Mouse (Mus musculus) forebrain, embryonic 16.5 days (tissue): ENCODE data around the gene Cmc1. TPM values are rescaled to one million over a fixed set of nuclear protein-coding genes. Genes with fewer than 3 reads are reported as not detected.

ENCODE experiments used
- ATAC-seq: fragments of 200-750 bp; cut with Nextera tagmentation; 2 replicates; pipeline ENCODE4 v1.8.0; 2017; ENCODE audit warnings: mild to moderate bottlenecking, moderate library complexity
- H3K27ac ChIP-seq: fragments of 300-500 bp; sonication (generic); 2 replicates; pipeline ENCODE4 v1.5.1; 2014; ENCODE audit warnings: low read length, control low read depth
- H3K27me3 ChIP-seq: fragments of 300-500 bp; sonication (generic); replicated peaks from 2 replicates; pipeline ENCODE4 v1.6.1; 2014; ENCODE audit warnings: low read length; ENCODE audit not compliant: control insufficient read depth, insufficient read depth
- H3K36me3 ChIP-seq: fragments of 300-500 bp; sonication (generic); 2 replicates; pipeline ENCODE4 v1.6.1; 2014; ENCODE audit not compliant: control insufficient read depth, insufficient read depth
- H3K4me1 ChIP-seq: fragments of 300-500 bp; sonication (generic); replicated peaks from 2 replicates; pipeline ENCODE4 v1.6.1; 2014; ENCODE audit warnings: low read length; ENCODE audit not compliant: control insufficient read depth, insufficient read depth
- H3K4me2 ChIP-seq: fragments of 300-500 bp; sonication (generic); 2 replicates; pipeline ENCODE4 v1.6.1; 2014; ENCODE audit warnings: mild to moderate bottlenecking, low read length, control low read depth
- H3K4me3 ChIP-seq: fragments of 300-500 bp; sonication (generic); replicated peaks from 2 replicates; pipeline ENCODE4 v1.5.1; 2014; ENCODE audit warnings: mild to moderate bottlenecking, low read length, control low read depth
- H3K9ac ChIP-seq: fragments of 300-500 bp; sonication (generic); replicated peaks from 2 replicates; pipeline ENCODE4 v1.6.1; 2014; ENCODE audit warnings: low read depth, low read length, control low read depth
- H3K9me3 ChIP-seq: fragments of 300-500 bp; sonication (generic); 2 replicates; pipeline ENCODE4 v1.6.1; 2016; ENCODE audit warnings: low read length; ENCODE audit not compliant: control insufficient read depth
- WGBS: fragments of 180-500 bp; shearing (Covaris S2); extraction: QIAGEN DNeasy Blood & Tissue Kit; methylation state at CpG from one replicate; pipeline ENCODE4 v1.1.7; 2014; 5-methylcytosine and 5-hydroxymethylcytosine counted together
- polyA plus RNA-seq: library from polyadenylated mRNA; unstranded; fragments of >200 nt; fragmentation: Nextera tagmentation; extraction: Ambion mirVana; gene quantifications from 2 replicates; pipeline ENCODE4 v1.2.1, GENCODE M21; 2015

Cmc1 gene
- polyA plus RNA-seq, 1 experiment from 2014 or later = 37.8 TPM

- no peak overlapping the region for H3K4me3 ChIP-seq
- no peaks in the 10 kb centered on the region for H3K36me3 ChIP-seq
- H3K4me2 ChIP-seq = no peak overlapping the region
- no peak overlapping the region for H3K27ac ChIP-seq
- no peaks in the 10 kb centered on the region for H3K9me3 ChIP-seq
- no peaks in the 10 kb centered on the region for H3K27me3 ChIP-seq
- H3K4me1 ChIP-seq = peaks cover 8% of the 10 kb centered on the region
- ATAC-seq = no peak
- 98% methylated on average over 2 of the region's 2 CpGs for WGBS
- H3K9ac ChIP-seq = no peak overlapping the region
These were observed 49.5 kb downstream of the Cmc1 start for GRCm38 (mm10) chr9:118100484-118100883.

- no peak overlapping the region for H3K4me3 ChIP-seq
These were observed 50.6 kb downstream of the Cmc1 start for GRCm38 (mm10) chr9:118099395-118099794.

DNA sequence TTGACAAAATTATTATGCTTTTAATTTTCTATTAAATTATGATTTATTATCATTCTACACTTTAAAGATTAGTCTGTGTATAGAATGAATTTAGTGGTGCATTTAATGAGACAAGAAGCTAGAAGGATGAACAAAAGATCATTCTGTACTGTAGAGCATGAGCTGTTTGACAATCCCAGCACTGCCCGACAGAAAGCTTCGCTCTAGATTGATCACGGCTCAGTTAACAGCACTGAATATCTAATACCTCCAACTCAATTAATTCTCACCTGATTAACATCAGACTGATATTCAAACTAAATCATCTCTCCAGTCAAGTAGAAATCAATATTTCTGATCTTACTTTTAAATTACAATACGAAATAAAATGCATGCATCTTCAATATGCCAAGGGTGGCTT, 66.1 kb downstream of the Cmc1 start:
- ATAC-seq = no peak
- H3K36me3 ChIP-seq = no peaks in the 10 kb centered on the region
- H3K4me3 ChIP-seq = no peak overlapping the region
- peaks cover 11% of the 10 kb centered on the region for H3K4me1 ChIP-seq
- no peak overlapping the region for H3K4me2 ChIP-seq
- no peak overlapping the region for H3K27ac ChIP-seq
- no peak overlapping the region for H3K9ac ChIP-seq
- H3K9me3 ChIP-seq = no peaks in the 10 kb centered on the region
- H3K27me3 ChIP-seq = no peaks in the 10 kb centered on the region
- WGBS = 34% methylated on average over 4 of the region's 4 CpGs

More at GRCm38 (mm10) chr9:118099395-118099794, 50.6 kb downstream of the Cmc1 start:
- Histone ChIP-seq H3K9ac (no peak overlapping the region), H3K36me3 (no peaks in the 10 kb centered on the region), H3K4me1 (peaks cover 8% of the 10 kb centered on the region), H3K9me3 (no peaks in the 10 kb centered on the region), H3K4me2 (no peak overlapping the region), H3K27me3 (no peaks in the 10 kb centered on the region), H3K27ac (no peak overlapping the region)
- peak; percentile 65 for ATAC-seq
- 36% methylated on average over 4 of the region's 4 CpGs for WGBS

- no peaks in the 10 kb centered on the region for H3K36me3 ChIP-seq
- 0 out of 2 replicates have a peak overlapping the region, but pooled peaks have one; percentile 31 for H3K9ac ChIP-seq
- peak overlapping the region; percentile 28 for H3K4me2 ChIP-seq
- WGBS = 25% methylated on average over 22 of the region's 22 CpGs
- no peaks in the 10 kb centered on the region for H3K27me3 ChIP-seq
- no peak overlapping the region for H3K4me3 ChIP-seq
- ATAC-seq = no peak
- peaks cover 11% of the 10 kb centered on the region for H3K4me1 ChIP-seq
- no peaks in the 10 kb centered on the region for H3K9me3 ChIP-seq
- H3K27ac ChIP-seq = no peak overlapping the region
These were observed 67.2 kb downstream of the Cmc1 start for GRCm38 (mm10) chr9:118082575-118083431.

DNA sequence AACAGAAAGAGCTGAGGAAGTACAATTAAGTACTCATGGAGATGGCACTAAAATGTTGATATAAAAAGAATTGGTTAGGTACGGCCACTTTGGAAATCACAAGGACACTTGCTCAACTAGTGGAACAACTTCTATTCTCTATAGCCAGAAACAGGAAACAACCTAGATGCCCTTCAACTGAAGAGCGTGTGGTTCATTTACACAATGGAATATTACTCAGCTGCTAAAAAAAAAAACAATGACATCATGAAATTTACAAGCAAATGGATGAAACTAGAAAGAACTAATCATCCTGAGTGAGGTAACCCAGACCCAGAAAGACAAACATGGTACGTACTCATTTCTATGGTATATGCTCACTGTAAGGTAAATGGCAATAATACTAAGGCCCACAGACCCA, 76.6 kb downstream of the Cmc1 start:
- H3K4me3 ChIP-seq = no peak overlapping the region
- no peak overlapping the region for H3K27ac ChIP-seq
- no peak overlapping the region for H3K4me2 ChIP-seq
- no peaks in the 10 kb centered on the region for H3K9me3 ChIP-seq
- 0 out of 2 replicates have a peak, but pooled peaks cover under 1% of the 10 kb centered on the region for H3K36me3 ChIP-seq
- 0 out of 2 replicates have a peak, but pooled peaks cover 4% of the 10 kb centered on the region for H3K4me1 ChIP-seq
- no peak for ATAC-seq
- H3K9ac ChIP-seq = no peak overlapping the region
- no peaks in the 10 kb centered on the region for H3K27me3 ChIP-seq
- 90% methylated on average over 3 of the region's 3 CpGs for WGBS

- Histone ChIP-seq H3K4me3 (no peak overlapping the region), H3K9me3 (no peaks in the 10 kb centered on the region), H3K9ac (no peak overlapping the region), H3K36me3 (peaks cover 2% of the 10 kb centered on the region; the same call in 1 of the 2 replicates), H3K4me2 (no peak overlapping the region), H3K4me1 (0 out of 2 replicates have a peak, but pooled peaks cover 4% of the 10 kb centered on the region), H3K27ac (no peak overlapping the region), H3K27me3 (no peaks in the 10 kb centered on the region)
- no peak for ATAC-seq
- 92% methylated on average over 5 of the region's 5 CpGs for WGBS
These were observed 77.9 kb downstream of the Cmc1 start for GRCm38 (mm10) chr9:118072101-118072500.

DNA sequence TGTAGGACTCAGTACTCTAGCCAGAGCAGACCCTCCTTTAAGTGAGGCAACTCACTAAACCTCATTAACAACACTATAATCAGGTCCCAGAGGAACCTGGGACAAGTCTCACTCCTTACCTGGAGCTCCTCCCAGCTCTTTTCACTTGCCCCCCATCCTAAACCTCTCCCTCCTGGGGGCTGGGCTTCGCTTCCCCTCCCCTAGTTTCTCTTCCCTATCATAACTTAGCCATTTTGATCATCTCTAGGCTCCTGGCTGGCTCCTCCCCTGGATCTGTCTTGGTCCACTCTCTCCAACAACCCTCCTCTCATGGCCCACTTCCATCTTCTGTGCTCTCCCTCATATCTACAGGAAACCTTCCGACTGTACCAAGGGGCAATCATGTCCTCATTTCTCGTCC, 78.6 kb downstream of the Cmc1 start:
- Histone ChIP-seq H3K27me3 (no peaks in the 10 kb centered on the region), H3K9ac (no peak overlapping the region), H3K27ac (no peak overlapping the region), H3K4me3 (no peak overlapping the region), H3K4me1 (0 out of 2 replicates have a peak, but pooled peaks cover 4% of the 10 kb centered on the region), H3K36me3 (peaks cover 5% of the 10 kb centered on the region; the same call in 1 of the 2 replicates), H3K9me3 (no peaks in the 10 kb centered on the region), H3K4me2 (no peak overlapping the region)
- WGBS = 90% methylated on average over 3 of the region's 3 CpGs
- no peak for ATAC-seq

DNA sequence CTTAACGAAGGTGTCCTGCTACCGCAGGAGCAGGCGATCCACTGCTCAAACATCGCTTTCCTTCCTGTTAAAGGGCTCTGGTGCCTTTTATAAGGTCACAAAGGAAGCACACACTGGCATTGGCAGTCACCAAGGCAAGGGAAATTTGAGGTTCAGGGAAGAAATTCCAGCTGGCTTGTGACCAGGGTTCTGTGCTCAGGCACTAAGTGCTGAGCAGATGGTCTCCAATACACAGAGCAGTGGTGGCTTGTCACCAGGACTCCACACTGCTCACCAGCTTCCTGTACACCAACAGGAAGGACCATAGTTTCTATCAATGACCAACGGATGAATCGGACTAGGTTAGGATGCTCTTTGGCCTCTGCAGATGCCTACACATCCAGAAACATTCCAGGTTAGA, 79.5 kb downstream of the Cmc1 start:
- Histone ChIP-seq H3K36me3 (peaks cover 5% of the 10 kb centered on the region; the same call in 1 of the 2 replicates), H3K9me3 (no peaks in the 10 kb centered on the region), H3K4me1 (0 out of 2 replicates have a peak, but pooled peaks cover 4% of the 10 kb centered on the region), H3K27ac (no peak overlapping the region), H3K27me3 (no peaks in the 10 kb centered on the region), H3K4me2 (no peak overlapping the region), H3K9ac (no peak overlapping the region), H3K4me3 (no peak overlapping the region)
- WGBS = 90% methylated on average over 6 of the region's 6 CpGs
- no peak for ATAC-seq

GRCm38 (mm10) chr9:118059101-118059500, 90.9 kb downstream of the Cmc1 start:
- Histone ChIP-seq H3K27me3 (no peaks in the 10 kb centered on the region), H3K36me3 (peaks cover 12% of the 10 kb centered on the region), H3K27ac (no peak overlapping the region), H3K9me3 (no peaks in the 10 kb centered on the region), H3K4me1 (no peaks in the 10 kb centered on the region), H3K9ac (no peak overlapping the region), H3K4me3 (no peak overlapping the region), H3K4me2 (no peak overlapping the region)
- no peak for ATAC-seq
- WGBS = 93% methylated on average over 3 of the region's 3 CpGs
